Mouse (Mus musculus): ENCODE data around the gene Lats2. TPM values are rescaled to one million over a fixed set of nuclear protein-coding genes. Genes with fewer than 3 reads are reported as not detected.

Gene Lats2
- total RNA-seq, 1 experiment from 2014 or later, result 48.5 TPM

Small RNAs within 50 kb of the gene (microRNA-seq; reads per million reads assigned to microRNA genes)
- gene Mir3077, result 0 to 0.34 reads per million in 2 experiments

Other genes starting within 250 kb of the Lats2 start
- gene Il17d, start 233.6 kb downstream of the Lats2 start, total RNA-seq (2021), result 1.9 and 3.7 TPM in 2 replicates
- 26.8 and 28.6 TPM in 2 replicates for gene Eef1akmt1, start 186.8 kb downstream of the Lats2 start, total RNA-seq (2021)
- gene Xpo4, start 93.0 kb downstream of the Lats2 start, total RNA-seq (2021), result 42.9 and 48.4 TPM in 2 replicates
- not detected in 2 replicates for gene Gm49361, start 12.3 kb downstream of the Lats2 start, total RNA-seq (2021)
- gene Sap18, start 39.8 kb upstream of the Lats2 start, total RNA-seq (2021), result 49.0 and 52.1 TPM in 2 replicates
- gene Ska3, start 67.8 kb upstream of the Lats2 start, total RNA-seq (2021), result 2.3 and 3.9 TPM in 2 replicates
- gene Mrpl57, start 67.8 kb upstream of the Lats2 start, total RNA-seq (2021), result 107 and 131 TPM in 2 replicates
- 40.1 and 57.4 TPM in 2 replicates for gene Zdhhc20, start 131.9 kb upstream of the Lats2 start, total RNA-seq (2021)
- gene Micu2, start 240.9 kb upstream of the Lats2 start, total RNA-seq (2021), result 49.1 and 70.1 TPM in 2 replicates